Mouse (Mus musculus): Measurements from ENCODE around the gene Ube2r2.

The Ube2r2 gene

GRCm38 (mm10) chr4:41124180-41124951 lies 11.2 kb upstream of the Ube2r2 start, which contains the start of gene Nol6:
Nol6 (minus strand) TSS chr4:41124455.
- peak; percentile 100 for DNase-seq

GRCm38 (mm10) chr4:41129406-41129805 lies 6.1 kb upstream of the Ube2r2 start:
- DNase-seq = peak; percentile 43

- no peak for DNase-seq
Observed at GRCm38 (mm10) chr4:41129836-41130235, 5.7 kb upstream of the Ube2r2 start.

GRCm38 (mm10) chr4:41132471-41132870 lies 3.1 kb upstream of the Ube2r2 start:
- DNase-seq = no peak

GRCm38 (mm10) chr4:41133529-41134291 lies 1.8 kb upstream of the Ube2r2 start:
- no peak for DNase-seq

- peak; percentile 65 for DNase-seq
Observed at GRCm38 (mm10) chr4:41134935-41135710, 420 bp upstream of the Ube2r2 start.

- peak; percentile 14 for DNase-seq
Observed at GRCm38 (mm10) chr4:41136454-41136805, 887 bp downstream of the Ube2r2 start.

GRCm38 (mm10) chr4:41136811-41137210 lies 1.3 kb downstream of the Ube2r2 start:
- DNase-seq = no peak

- no peak for DNase-seq
Observed at GRCm38 (mm10) chr4:41140174-41140875, 4.8 kb downstream of the Ube2r2 start.

GRCm38 (mm10) chr4:41142601-41143000 lies 7.1 kb downstream of the Ube2r2 start:
- no peak for DNase-seq

GRCm38 (mm10) chr4:41149891-41150290 lies 14.3 kb downstream of the Ube2r2 start:
- DNase-seq = no peak

- DNase-seq = no peak
Observed at GRCm38 (mm10) chr4:41151186-41151585, 15.6 kb downstream of the Ube2r2 start.

GRCm38 (mm10) chr4:41153146-41153545 lies 17.6 kb downstream of the Ube2r2 start:
- no peak for DNase-seq

- no peak for DNase-seq
Observed at GRCm38 (mm10) chr4:41156961-41157360, 21.4 kb downstream of the Ube2r2 start.

GRCm38 (mm10) chr4:41158251-41158650 lies 22.7 kb downstream of the Ube2r2 start:
- no peak for DNase-seq

GRCm38 (mm10) chr4:41161232-41161631 lies 25.7 kb downstream of the Ube2r2 start:
- DNase-seq = no peak

GRCm38 (mm10) chr4:41164974-41165373 lies 29.4 kb downstream of the Ube2r2 start:
- DNase-seq = no peak

- DNase-seq = peak; percentile 74
Observed at GRCm38 (mm10) chr4:41165693-41166475, 30.3 kb downstream of the Ube2r2 start.

- no peak for DNase-seq
Observed at GRCm38 (mm10) chr4:41170970-41171369, 35.4 kb downstream of the Ube2r2 start.

GRCm38 (mm10) chr4:41174631-41175030 lies 39.1 kb downstream of the Ube2r2 start:
- DNase-seq = no peak

- DNase-seq = no peak
Observed at GRCm38 (mm10) chr4:41179825-41180725, 44.5 kb downstream of the Ube2r2 start.

All from right cerebral cortex, adult 18-20 months (tissue).